Mouse (Mus musculus) G1E (cell line): ENCODE measurements at regions not wholly inside any gene's neighbourhood (a gene's known extent, or its start where the extent isn't known, plus 50 kb on each side); places are given as distances from the start of the nearest gene placed in this dataset.

Experiments used
- ATAC-seq: 2 replicates; pipeline ENCODE4 v1.8.0; 2016; ENCODE audit warnings: mild to moderate bottlenecking; ENCODE audit not compliant: insufficient number of reproducible peaks, poor library complexity, low FRiP score, severe bottlenecking; ENCODE audit errors: extremely low read depth
- DNase-seq: peaks from one replicate; pipeline ENCODE4 v3.0.0; 2012; ENCODE audit warnings: low spot score
- H3K27me3 ChIP-seq: 2 replicates; pipeline ENCODE4 v1.6.1; 2012; ENCODE audit warnings: mild to moderate bottlenecking, low read length, inconsistent platforms; ENCODE audit not compliant: insufficient read depth
- H3K36me3 ChIP-seq: replicated peaks from 2 replicates; pipeline ENCODE3; 2012; ENCODE audit warnings: mild to moderate bottlenecking, inconsistent platforms
- H3K4me1 ChIP-seq: 2 replicates; pipeline ENCODE4 v1.6.1; 2012; ENCODE audit warnings: low read depth, low read length, inconsistent platforms, mixed read lengths; ENCODE audit not compliant: insufficient read depth
- H3K4me3 ChIP-seq: 2 replicates; pipeline ENCODE4 v1.5.1; 2012; ENCODE audit warnings: low read depth, mild to moderate bottlenecking, inconsistent platforms, low read length, moderate library complexity, mixed read lengths
- H3K9me3 ChIP-seq: replicated peaks from 2 replicates; pipeline ENCODE4 v1.6.1; 2012; ENCODE audit warnings: inconsistent platforms
- CTCF ChIP-seq: IDR thresholded peaks from 2 replicates; pipeline ENCODE4 v1.5.1; 2012; ENCODE audit warnings: low read depth, low read length, inconsistent platforms, mixed read lengths
- GATA1 ChIP-seq: IDR thresholded peaks from 2 replicates; pipeline ENCODE4 v1.6.1; 2012; ENCODE audit warnings: borderline replicate concordance, low read length, inconsistent platforms, mixed read lengths
- GATA2 ChIP-seq: IDR thresholded peaks from 2 replicates; pipeline ENCODE4 v1.6.1; 2012; ENCODE audit warnings: low read depth, low read length, inconsistent platforms, borderline replicate concordance
- POLR2AphosphoS5 ChIP-seq: IDR thresholded peaks from 2 replicates; pipeline ENCODE4 v1.6.1; 2012; ENCODE audit warnings: low read depth, low read length, inconsistent platforms; ENCODE audit not compliant: insufficient replicate concordance
- TAL1 ChIP-seq: conservative IDR thresholded peaks from 2 replicates; pipeline ENCODE4 v1.6.1; 2012; ENCODE audit warnings: low read depth, low read length, inconsistent platforms, mixed read lengths

- Histone ChIP-seq H3K27me3 (peaks cover 7% of the 10 kb centered on the region), H3K4me3 (peak overlapping the region; percentile 64; the same call in 1 of the 2 replicates), H3K36me3 (no peaks in the 10 kb centered on the region), H3K4me1 (peaks cover 81% of the 10 kb centered on the region), H3K9me3 (peaks cover 21% of the 10 kb centered on the region)
- TF ChIP-seq GATA2, result no peak
- TF ChIP-seq POLR2AphosphoS5, result no peak
- no peak for TF ChIP-seq CTCF
- TF ChIP-seq TAL1, result no peak
- no peak for TF ChIP-seq GATA1
- ATAC-seq (no peak), DNase-seq (peak; percentile 27)
Observed at GRCm38 (mm10) chr13:51975330-51975729, 128.9 kb downstream of the Gadd45g start.

DNA sequence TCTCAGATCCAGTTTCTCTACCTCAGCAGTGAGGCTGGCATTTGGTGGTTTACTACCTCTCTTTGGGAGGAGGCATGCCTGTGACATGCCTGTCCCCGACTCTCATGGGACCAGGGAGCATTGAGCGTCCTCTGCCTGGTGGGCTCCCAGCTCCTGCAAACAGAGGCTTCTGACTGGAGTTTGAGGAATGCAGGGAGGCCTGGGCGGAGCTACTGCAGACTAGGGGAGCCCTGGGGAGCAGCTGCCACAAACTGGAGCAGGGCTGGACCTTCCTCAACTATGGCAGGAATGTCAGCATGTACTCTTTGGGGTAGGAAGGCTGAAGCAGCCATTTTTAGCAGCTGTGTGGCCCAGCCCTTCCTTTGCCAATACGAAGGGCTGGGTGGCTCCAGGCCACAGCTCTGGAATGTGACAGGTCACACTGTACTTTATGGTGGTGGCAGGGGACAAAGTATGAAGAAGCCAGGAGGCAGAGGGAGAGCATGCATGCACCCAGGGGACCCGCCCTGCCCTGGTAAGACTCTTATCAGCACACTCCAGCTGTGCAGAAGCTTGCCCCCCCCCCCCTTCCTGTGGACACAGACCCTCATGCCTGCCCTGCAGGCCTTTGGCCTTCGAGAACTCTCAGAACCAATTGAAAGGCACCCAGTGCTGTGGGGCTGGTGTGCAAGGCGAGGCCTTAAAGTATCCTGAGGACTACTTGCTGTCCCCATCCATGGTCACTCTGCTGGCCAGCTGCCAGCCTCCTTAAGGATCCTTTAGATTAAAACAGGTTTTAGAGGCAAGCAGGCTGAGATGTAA lies 129.5 kb downstream of the Gadd45g start:
- peak overlapping the region; percentile 64; the same call in 1 of the 2 replicates for H3K4me3 ChIP-seq
- DNase-seq, result peak; percentile 94
- no peaks in the 10 kb centered on the region for H3K36me3 ChIP-seq
- H3K9me3 ChIP-seq, result peaks cover 21% of the 10 kb centered on the region
- H3K4me1 ChIP-seq, result peaks cover 80% of the 10 kb centered on the region
- peak; percentile 92 for ATAC-seq
- TF ChIP-seq POLR2AphosphoS5, result no peak
- TF ChIP-seq TAL1, result peak; percentile 91
- peaks cover 8% of the 10 kb centered on the region for H3K27me3 ChIP-seq

- Histone ChIP-seq H3K9me3 (peaks cover 21% of the 10 kb centered on the region), H3K27me3 (peaks cover 7% of the 10 kb centered on the region), H3K36me3 (no peaks in the 10 kb centered on the region), H3K4me1 (peaks cover 80% of the 10 kb centered on the region), H3K4me3 (no peak overlapping the region; the same call in 1 of the 2 replicates)
- DNase-seq (peak; percentile 23), ATAC-seq (no peak)
- TF ChIP-seq GATA1, result no peak
- TF ChIP-seq CTCF, result no peak
- no peak for TF ChIP-seq TAL1
- TF ChIP-seq GATA2, result no peak
- TF ChIP-seq POLR2AphosphoS5, result no peak
Observed at GRCm38 (mm10) chr13:51976620-51977214, 130.2 kb downstream of the Gadd45g start.

DNA sequence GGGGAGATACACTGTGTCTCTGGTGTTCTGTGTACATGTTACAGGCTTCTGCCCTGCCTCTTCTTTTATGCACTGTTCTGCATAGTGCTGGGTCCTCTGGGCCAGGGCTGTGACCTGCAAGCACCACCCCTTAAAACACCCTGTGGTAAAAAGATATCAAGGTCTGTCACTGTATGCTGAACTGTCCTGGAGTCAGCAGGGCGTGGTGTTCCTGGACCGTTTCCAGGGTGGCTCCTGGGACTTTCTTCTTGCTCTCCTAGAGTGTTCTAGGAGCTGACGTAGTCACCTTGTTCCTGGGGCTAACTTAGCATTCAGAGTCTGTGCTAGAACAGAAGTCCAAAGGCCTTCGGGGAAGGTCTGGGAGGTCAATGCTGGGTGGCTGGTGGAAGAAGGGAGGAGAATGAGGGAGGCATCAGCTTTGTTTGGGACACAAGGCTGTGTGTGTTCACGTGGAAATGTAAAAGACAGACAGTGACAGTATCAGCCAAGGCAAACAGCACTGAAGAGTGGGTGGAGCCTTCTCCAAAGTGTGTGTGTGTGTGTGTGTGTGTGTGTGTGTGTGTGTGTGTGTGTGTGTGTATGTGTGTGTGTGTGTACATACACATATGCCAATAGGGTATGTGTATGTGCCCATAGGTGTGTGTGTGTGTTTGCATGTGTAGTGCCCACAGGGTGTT lies 133.0 kb downstream of the Gadd45g start:
- H3K4me3 ChIP-seq, result no peak overlapping the region; the same call in 1 of the 2 replicates
- no peaks in the 10 kb centered on the region for H3K36me3 ChIP-seq
- peaks cover 21% of the 10 kb centered on the region for H3K9me3 ChIP-seq
- H3K4me1 ChIP-seq, result peaks cover 59% of the 10 kb centered on the region
- H3K27me3 ChIP-seq, result peaks cover 14% of the 10 kb centered on the region
- DNase-seq (peak; percentile 23), ATAC-seq (0 out of 2 replicates have a peak, but pooled peaks have one; percentile 4)
- TF ChIP-seq GATA2, result no peak
- TF ChIP-seq POLR2AphosphoS5, result no peak
- no peak for TF ChIP-seq CTCF
- 0 out of 2 replicates have a peak, but pooled peaks have one; percentile 3 for TF ChIP-seq TAL1

DNA sequence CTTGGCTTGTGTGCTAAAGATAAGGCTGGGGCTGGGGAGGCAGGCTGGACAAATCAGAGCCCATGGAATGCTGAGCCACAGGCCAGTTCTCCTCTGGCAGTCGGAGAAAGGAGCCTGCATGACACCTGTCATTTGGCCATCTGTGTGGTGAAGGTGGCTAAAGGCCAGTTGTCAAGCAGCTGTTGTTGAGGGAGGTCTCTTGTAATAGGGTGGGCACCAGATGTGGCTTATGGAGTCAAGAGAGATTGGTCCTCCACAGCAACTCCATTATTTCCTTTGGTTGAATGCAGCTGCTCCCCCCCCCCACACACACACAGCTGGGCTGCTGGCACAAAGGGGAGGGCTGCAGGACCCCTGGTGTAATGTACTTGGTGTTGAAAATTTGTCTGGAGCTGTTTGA lies 133.9 kb downstream of the Gadd45g start:
- Histone ChIP-seq H3K4me3 (no peak overlapping the region), H3K36me3 (no peaks in the 10 kb centered on the region), H3K4me1 (peaks cover 50% of the 10 kb centered on the region), H3K27me3 (peaks cover 17% of the 10 kb centered on the region), H3K9me3 (peaks cover 21% of the 10 kb centered on the region)
- DNase-seq (no peak), ATAC-seq (no peak)
- TF ChIP-seq TAL1, result no peak
- no peak for TF ChIP-seq GATA1
- no peak for TF ChIP-seq CTCF
- TF ChIP-seq POLR2AphosphoS5, result no peak
- no peak for TF ChIP-seq GATA2

GRCm38 (mm10) chr13:51983002-51983401 lies 136.5 kb downstream of the Gadd45g start:
- TF ChIP-seq GATA2 (no peak), TAL1 (no peak)
- H3K27me3 ChIP-seq, result peaks cover 17% of the 10 kb centered on the region
- H3K36me3 ChIP-seq, result no peaks in the 10 kb centered on the region
- DNase-seq, result no peak
- no peak for ATAC-seq
- H3K9me3 ChIP-seq, result peaks cover 10% of the 10 kb centered on the region
- H3K4me3 ChIP-seq, result no peak overlapping the region
- peaks cover 24% of the 10 kb centered on the region for H3K4me1 ChIP-seq
